Mouse (Mus musculus) bone marrow macrophage, adult 2 months (primary cell): Measurements from ENCODE around the gene Snai3.

Experiments used
- CTCF ChIP-seq: IDR thresholded peaks from 2 replicates; pipeline ENCODE4 v1.5.1; 2012; ENCODE audit warnings: low read depth, mild to moderate bottlenecking, low read length, moderate library complexity
- POLR2A ChIP-seq: IDR thresholded peaks from 2 replicates; pipeline ENCODE4 v1.6.1; 2012; ENCODE audit warnings: mild to moderate bottlenecking, low read depth, low read length, borderline replicate concordance

DNA sequence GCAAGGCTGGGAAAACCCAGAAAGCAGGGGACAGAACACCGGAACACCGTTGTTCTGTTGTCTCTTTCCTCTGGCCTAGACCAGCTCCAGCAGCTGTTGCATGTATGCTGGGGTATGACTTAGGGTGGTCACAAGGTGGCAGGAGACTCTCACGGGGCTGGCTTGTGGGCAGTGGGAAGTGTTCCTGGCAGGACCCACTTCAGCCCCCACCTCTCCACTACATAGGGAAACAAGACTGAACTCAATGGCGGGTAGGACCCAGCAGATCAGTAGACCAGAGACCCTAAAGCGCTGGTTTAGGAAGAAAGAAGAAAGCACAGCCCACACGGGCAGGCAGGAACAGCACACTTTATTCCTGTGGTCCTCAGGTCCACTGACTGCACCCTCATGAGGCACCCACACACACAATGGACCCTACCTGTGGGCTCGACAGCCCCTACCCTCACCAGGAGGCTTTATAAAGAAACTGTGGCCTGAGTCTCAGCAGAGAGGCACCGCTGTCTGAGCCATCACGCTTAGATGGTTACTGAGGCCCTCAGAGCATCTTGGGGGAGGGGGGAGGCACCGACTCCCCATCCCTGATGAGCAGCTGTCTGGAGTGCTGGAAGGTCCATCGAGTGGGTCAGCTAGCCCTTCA, 27.1 kb downstream of the Snai3 start:
- TF ChIP-seq POLR2A (no peak), CTCF (no peak)
